Mouse (Mus musculus) forebrain, embryonic 14.5 days (tissue): ENCODE measurements at regions not wholly inside any gene's neighbourhood (a gene's known extent, or its start where the extent isn't known, plus 50 kb on each side); places are given as distances from the start of the nearest gene placed in this dataset.

Experiments used
- ATAC-seq: fragments of 200-750 bp; cut with Nextera tagmentation; 2 replicates; pipeline ENCODE4 v1.8.0; 2017; ENCODE audit warnings: mild to moderate bottlenecking, moderate library complexity
- DNase-seq: peaks from one replicate; pipeline ENCODE4 v3.0.0-alpha.2; 2015; ENCODE audit warnings: low spot score
- H3K27ac ChIP-seq: fragments of 300-500 bp; sonication (generic); 2 replicates; pipeline ENCODE4 v1.5.1; 2014; ENCODE audit warnings: low read depth, mild to moderate bottlenecking, control low read depth, low read length, moderate library complexity
- H3K27me3 ChIP-seq: fragments of 300-500 bp; sonication (generic); replicated peaks from 2 replicates; pipeline ENCODE4 v1.6.1; 2014; ENCODE audit warnings: low read length, control low read depth, mixed read lengths; ENCODE audit not compliant: control insufficient read depth, insufficient read depth
- H3K36me3 ChIP-seq: fragments of 300-500 bp; sonication (generic); 2 replicates; pipeline ENCODE4 v1.6.1; 2014; ENCODE audit warnings: low read length, control low read depth; ENCODE audit not compliant: control insufficient read depth, insufficient read depth
- H3K4me1 ChIP-seq: fragments of 300-500 bp; sonication (generic); 2 replicates; pipeline ENCODE4 v1.6.1; 2014; ENCODE audit warnings: antibody characterized with exemption, low read length, control low read depth; ENCODE audit not compliant: control insufficient read depth, insufficient read depth
- H3K4me2 ChIP-seq: fragments of 300-500 bp; sonication (generic); 2 replicates; pipeline ENCODE4 v1.6.1; 2014; ENCODE audit warnings: mild to moderate bottlenecking, control low read depth, low read length
- H3K4me3 ChIP-seq: fragments of 300-500 bp; sonication (generic); 2 replicates; pipeline ENCODE4 v1.5.1; 2014; ENCODE audit warnings: low read depth, low read length, control low read depth
- H3K9ac ChIP-seq: fragments of 300-500 bp; sonication (generic); 2 replicates; pipeline ENCODE4 v1.6.1; 2014; ENCODE audit warnings: mild to moderate bottlenecking, low read length, control low read depth, moderate library complexity
- H3K9me3 ChIP-seq: fragments of 300-500 bp; sonication (generic); replicated peaks from 2 replicates; pipeline ENCODE4 v1.6.1; 2016; ENCODE audit warnings: low read length, control low read depth, mixed read lengths; ENCODE audit not compliant: control insufficient read depth
- WGBS: fragments of 180-500 bp; shearing (Covaris S2); extraction: QIAGEN DNeasy Blood & Tissue Kit; methylation state at CpG from one replicate; pipeline ENCODE4 v1.1.7; 2014; 5-methylcytosine and 5-hydroxymethylcytosine counted together

DNA sequence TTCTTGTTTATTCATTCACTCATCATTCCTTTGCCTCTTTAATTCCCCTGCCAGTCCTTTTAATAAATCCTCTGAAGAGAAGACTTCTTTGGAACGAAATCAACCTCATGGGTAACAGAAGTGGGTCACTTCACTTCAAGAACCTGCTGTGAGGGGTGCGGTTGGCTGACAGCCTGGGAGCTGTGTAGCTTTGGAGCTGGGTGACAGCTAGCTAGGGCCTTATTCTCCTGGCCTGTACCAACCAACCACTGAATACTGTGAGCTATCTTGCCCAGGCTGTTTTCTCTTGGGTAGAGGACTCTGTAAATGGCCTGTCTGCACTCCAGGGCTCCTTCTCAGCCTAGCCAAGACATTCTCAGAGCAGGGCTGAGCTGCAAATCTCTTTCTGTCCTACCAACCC, 134.6 kb upstream of the 4930535I16Rik start:
- Histone ChIP-seq H3K27me3 (no peaks in the 10 kb centered on the region), H3K9ac (no peak overlapping the region), H3K4me3 (no peak overlapping the region), H3K36me3 (no peaks in the 10 kb centered on the region), H3K27ac (no peak overlapping the region; the same call in 1 of the 2 replicates), H3K9me3 (no peaks in the 10 kb centered on the region), H3K4me2 (no peak overlapping the region), H3K4me1 (peaks cover 17% of the 10 kb centered on the region)
- DNase-seq (no peak), ATAC-seq (no peak)
- 61% methylated on average over 2 of the region's 2 CpGs for WGBS

DNA sequence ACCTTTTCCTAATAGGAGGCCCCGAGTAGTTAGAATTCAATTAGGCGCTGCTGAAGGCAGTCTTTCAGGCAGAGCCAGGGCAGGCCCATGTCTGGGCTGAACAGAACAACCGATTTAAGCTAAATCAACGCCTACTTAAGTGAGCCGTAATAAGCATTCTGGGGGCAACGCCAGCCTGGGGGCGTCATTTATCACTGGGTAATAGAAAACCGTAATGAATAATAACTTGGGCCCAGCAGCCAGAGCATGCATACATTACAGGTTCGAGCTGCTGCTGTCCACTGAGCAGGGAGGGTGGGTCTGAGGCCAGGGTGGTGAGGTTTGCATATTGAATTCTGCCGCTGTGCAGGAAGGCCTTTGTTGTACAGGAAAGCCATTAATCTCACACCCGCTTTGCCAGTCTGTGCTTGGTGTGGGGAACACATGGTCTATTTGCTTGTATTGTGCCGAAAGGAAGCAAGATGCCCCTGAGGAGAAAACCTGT, 130.6 kb upstream of the 4930535I16Rik start:
- ATAC-seq (peak; percentile 95), DNase-seq (peak; percentile 93)
- no peaks in the 10 kb centered on the region for H3K36me3 ChIP-seq
- WGBS = 5% methylated on average over 12 of the region's 12 CpGs
- H3K4me2 ChIP-seq = no peak overlapping the region
- H3K27me3 ChIP-seq = no peaks in the 10 kb centered on the region
- peaks cover 17% of the 10 kb centered on the region for H3K4me1 ChIP-seq
- H3K9me3 ChIP-seq = no peaks in the 10 kb centered on the region
- H3K4me3 ChIP-seq = no peak overlapping the region
- peak overlapping the region; percentile 84 for H3K27ac ChIP-seq
- H3K9ac ChIP-seq = no peak overlapping the region; the same call in 1 of the 2 replicates

GRCm38 (mm10) chr4:124047898-124048297, 130.1 kb upstream of the 4930535I16Rik start:
- no peak overlapping the region for H3K9ac ChIP-seq
- no peak overlapping the region for H3K4me2 ChIP-seq
- peaks cover 17% of the 10 kb centered on the region for H3K4me1 ChIP-seq
- no peak for DNase-seq
- H3K27ac ChIP-seq = peak overlapping the region; percentile 84
- H3K36me3 ChIP-seq = no peaks in the 10 kb centered on the region
- H3K27me3 ChIP-seq = no peaks in the 10 kb centered on the region
- no peaks in the 10 kb centered on the region for H3K9me3 ChIP-seq
- H3K4me3 ChIP-seq = no peak overlapping the region
- ATAC-seq = peak; percentile 37
- WGBS = 39% methylated on average over 3 of the region's 3 CpGs

- H3K9ac ChIP-seq = no peak overlapping the region
- H3K4me3 ChIP-seq = no peak overlapping the region
- H3K27ac ChIP-seq = peak overlapping the region; percentile 92
- no peak overlapping the region for H3K4me2 ChIP-seq
- WGBS = 28% methylated on average over 12 of the region's 12 CpGs
- H3K27me3 ChIP-seq = no peaks in the 10 kb centered on the region
- H3K4me1 ChIP-seq = peaks cover 39% of the 10 kb centered on the region
- no peaks in the 10 kb centered on the region for H3K36me3 ChIP-seq
- peak; percentile 58 for DNase-seq
- no peaks in the 10 kb centered on the region for H3K9me3 ChIP-seq
- peak; percentile 16; the same call in 1 of the 2 replicates for ATAC-seq
Measured at GRCm38 (mm10) chr4:124036483-124036882, 118.7 kb upstream of the 4930535I16Rik start.

- H3K9ac ChIP-seq = peak overlapping the region; percentile 22; the same call in 1 of the 2 replicates
Measured at GRCm38 (mm10) chr4:124035657-124036061, 117.8 kb upstream of the 4930535I16Rik start.

GRCm38 (mm10) chr4:124035192-124035591, 117.4 kb upstream of the 4930535I16Rik start:
- under 1% methylated on average over 7 of the region's 7 CpGs for WGBS
- no peaks in the 10 kb centered on the region for H3K27me3 ChIP-seq
- H3K36me3 ChIP-seq = no peaks in the 10 kb centered on the region
- peak overlapping the region; percentile 92 for H3K27ac ChIP-seq
- peaks cover 39% of the 10 kb centered on the region for H3K4me1 ChIP-seq
- ATAC-seq (peak; percentile 85), DNase-seq (peak; percentile 94)
- no peaks in the 10 kb centered on the region for H3K9me3 ChIP-seq
- H3K9ac ChIP-seq = peak overlapping the region; percentile 22; the same call in 1 of the 2 replicates
- peak overlapping the region; percentile 42 for H3K4me2 ChIP-seq
- H3K4me3 ChIP-seq = no peak overlapping the region

More at GRCm38 (mm10) chr4:124035657-124036061, 117.8 kb upstream of the 4930535I16Rik start:
- DNase-seq = peak; percentile 95
- Histone ChIP-seq H3K27ac (peak overlapping the region; percentile 92), H3K9me3 (no peaks in the 10 kb centered on the region), H3K4me2 (peak overlapping the region; percentile 42), H3K27me3 (no peaks in the 10 kb centered on the region), H3K4me3 (no peak overlapping the region), H3K4me1 (peaks cover 39% of the 10 kb centered on the region), H3K36me3 (no peaks in the 10 kb centered on the region)
- ATAC-seq = peak; percentile 81
- 2% methylated on average over 10 of the region's 10 CpGs for WGBS

DNA sequence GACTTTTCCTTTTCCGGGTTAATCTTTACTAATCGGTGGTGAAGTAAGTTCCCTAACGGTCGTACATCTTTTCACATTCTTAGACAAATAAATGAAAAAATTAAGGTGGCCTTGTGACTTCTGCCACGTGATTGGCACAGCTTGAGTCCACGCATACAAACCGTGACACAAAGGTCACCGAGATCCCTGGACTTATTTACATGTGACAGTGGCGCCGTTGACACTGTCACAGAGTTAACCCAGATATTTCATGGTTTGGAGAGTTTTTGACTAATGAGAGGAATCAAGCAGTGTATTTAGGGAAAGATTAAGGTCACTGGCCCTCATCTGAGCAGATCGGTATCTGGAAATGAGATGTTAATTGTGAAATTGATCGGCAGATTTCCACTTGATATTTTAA, 110.2 kb upstream of the 4930535I16Rik start:
- Histone ChIP-seq H3K36me3 (no peaks in the 10 kb centered on the region), H3K4me3 (no peak overlapping the region), H3K4me2 (no peak overlapping the region), H3K9me3 (no peaks in the 10 kb centered on the region), H3K27me3 (no peaks in the 10 kb centered on the region), H3K4me1 (peaks cover 4% of the 10 kb centered on the region; the same call in 1 of the 2 replicates), H3K9ac (no peak overlapping the region), H3K27ac (no peak overlapping the region)
- WGBS = 90% methylated on average over 12 of the region's 12 CpGs
- DNase-seq = no peak
- no peak for ATAC-seq

DNA sequence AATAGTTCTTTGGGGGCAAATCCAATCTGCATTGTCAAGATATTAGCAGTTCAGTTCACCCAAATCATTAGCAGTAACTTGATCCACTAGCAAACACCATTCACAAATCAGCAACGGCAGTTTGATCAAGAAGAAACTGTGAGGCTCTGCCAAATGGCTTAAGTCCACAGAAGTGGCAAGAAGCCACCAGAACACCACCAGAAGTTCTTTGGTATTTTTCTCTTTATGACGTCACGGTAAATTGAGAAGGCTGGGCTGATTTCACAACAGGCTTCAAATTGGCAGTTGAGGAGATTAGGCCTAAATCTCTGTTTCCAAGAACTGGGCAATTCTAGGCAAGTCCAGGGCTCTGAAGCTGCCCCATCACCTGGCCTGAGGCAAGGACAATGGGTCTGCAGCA, 98.6 kb upstream of the 4930535I16Rik start:
- peak; percentile 45 for DNase-seq
- Histone ChIP-seq H3K27ac (no peak overlapping the region), H3K4me2 (no peak overlapping the region), H3K4me3 (no peak overlapping the region), H3K9ac (no peak overlapping the region), H3K4me1 (no peaks in the 10 kb centered on the region), H3K9me3 (no peaks in the 10 kb centered on the region), H3K27me3 (no peaks in the 10 kb centered on the region), H3K36me3 (no peaks in the 10 kb centered on the region)
- 40% methylated on average over 3 of the region's 3 CpGs for WGBS
- ATAC-seq = no peak

DNA sequence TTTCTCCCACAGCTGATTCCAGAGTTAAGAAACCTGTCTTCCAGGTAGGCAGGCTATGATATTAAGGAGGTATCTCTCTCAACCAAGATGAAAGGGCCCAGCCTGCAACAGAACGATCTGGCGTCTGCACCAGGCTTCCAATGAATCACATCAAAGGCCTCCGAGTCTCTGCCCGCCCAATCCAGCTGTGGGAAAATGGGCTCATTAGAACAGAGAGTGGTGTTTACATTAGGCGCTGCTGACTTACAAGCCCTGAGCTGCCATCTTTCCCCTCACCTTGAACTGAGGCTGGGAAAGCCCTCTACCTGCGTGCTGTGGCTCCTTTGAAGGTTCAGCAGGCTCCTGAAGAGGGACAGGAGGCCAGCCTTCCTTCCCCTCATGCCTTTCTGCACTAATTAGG, 97.5 kb upstream of the 4930535I16Rik start:
- H3K9me3 ChIP-seq = no peaks in the 10 kb centered on the region
- DNase-seq (peak; percentile 11), ATAC-seq (no peak)
- H3K4me2 ChIP-seq = no peak overlapping the region
- 22% methylated on average over 6 of the region's 6 CpGs for WGBS
- no peak overlapping the region for H3K4me3 ChIP-seq
- no peaks in the 10 kb centered on the region for H3K36me3 ChIP-seq
- no peaks in the 10 kb centered on the region for H3K27me3 ChIP-seq
- H3K27ac ChIP-seq = no peak overlapping the region
- no peaks in the 10 kb centered on the region for H3K4me1 ChIP-seq
- no peak overlapping the region for H3K9ac ChIP-seq
